In the genomic region with DNA sequence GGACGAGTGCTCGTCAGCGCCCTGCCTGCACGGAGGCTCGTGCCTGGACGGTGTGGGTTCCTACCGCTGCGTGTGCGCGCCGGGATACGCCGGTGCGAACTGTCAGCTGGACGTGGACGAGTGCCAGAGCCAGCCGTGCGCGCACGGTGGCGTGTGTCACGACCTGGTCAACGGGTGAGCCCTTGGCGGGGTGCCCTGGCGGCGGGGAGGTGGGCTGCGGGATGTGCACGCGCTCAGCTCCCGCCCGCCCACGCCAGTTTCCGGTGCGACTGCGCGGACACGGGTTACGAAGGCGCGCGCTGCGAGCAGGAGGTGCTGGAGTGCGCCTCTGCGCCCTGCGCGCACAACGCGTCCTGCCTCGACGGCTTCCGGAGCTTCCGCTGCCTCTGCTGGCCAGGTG, we compare ENCODE assay signal across 9 mouse cellular contexts. TPM values are rescaled to one million over a fixed set of nuclear protein-coding genes. Genes with fewer than 3 reads are reported as not detected.
DNase-seq lines count a peak whose midpoint lies in the region; ATAC-seq and TF ChIP-seq lines count a peak whose summit lies in the region.
"Had no signal": no experiment of that assay in that cellular context is flagged by ENCODE, and none has a peak within 500 bp of the region (broad histone marks: within the 10 kb centered on the region; RNA-seq: fewer than 3 reads in every experiment).

No protein-coding gene starts in this region.

- intact Hi-C loops in heart, postnatal 36 days (cut with DNase I): no loop called here

- DNase-seq in heart, postnatal 36 days: no peak
- peak; percentile 36 for DNase-seq in brain, embryonic 14.5 days (ENCODE audit: low read depth)
- no peak for DNase-seq in c-Kit-positive CD71-positive TER-119-positive erythroid progenitor cells, embryonic 14.5 days (ENCODE audit: low spot score)
- DNase-seq in layer of hippocampus, postnatal 25 days (ENCODE audit: extremely low spot score in 1 of 2, low spot score in 1 of 2): no peak
- no peak for DNase-seq in cerebellum, postnatal 4 days (ENCODE audit: low spot score in 2 of 2)

- H3K36me3 ChIP-seq in heart, embryonic 14.5 days (ENCODE audit: control insufficient read depth, insufficient read depth, low read length): no peaks in the 10 kb centered on the region
- no peaks in the 10 kb centered on the region for H3K36me3 ChIP-seq in hindbrain, embryonic 13.5 days
- peaks cover 22% of the 10 kb centered on the region for H3K36me3 ChIP-seq in midbrain, embryonic 13.5 days

- ATAC-seq in heart, embryonic 14.5 days (ENCODE audit: insufficient number of reproducible peaks, insufficient read depth, low FRiP score, low read depth): no peak
- ATAC-seq in hindbrain, embryonic 13.5 days (ENCODE audit: low FRiP score): no peak
- no peak for ATAC-seq in midbrain, embryonic 13.5 days
- ATAC-seq: Patski had no signal

- H3K4me3 ChIP-seq in heart, embryonic 14.5 days (ENCODE audit: control insufficient read depth in 1 of 2, insufficient read depth in 1 of 2, low read depth in 1 of 2, low read length in 2 of 2): peak overlapping the region; percentile 41 to 43
- H3K4me3 ChIP-seq in hindbrain, embryonic 13.5 days: peak overlapping the region; percentile 28
- H3K4me3 ChIP-seq in midbrain, embryonic 13.5 days (replicated peaks): peak overlapping the region; percentile 15; the same call in 1 of the 2 replicates

- H3K9ac ChIP-seq in heart, embryonic 14.5 days (ENCODE audit: low read length): peak overlapping the region; percentile 61; the same call in 1 of the 2 replicates
- H3K9ac ChIP-seq in hindbrain, embryonic 13.5 days: 0 out of 2 replicates have a peak overlapping the region, but pooled peaks have one; percentile 20
- no peak overlapping the region for H3K9ac ChIP-seq in midbrain, embryonic 13.5 days (replicated peaks)

- H3K4me1 ChIP-seq in heart, embryonic 14.5 days (ENCODE audit: control insufficient read depth in 2 of 2, insufficient read depth in 2 of 2, low read length in 2 of 2): peaks cover 27 to 28% of the 10 kb centered on the region in 2 experiments
- H3K4me1 ChIP-seq in hindbrain, embryonic 13.5 days (replicated peaks): peaks cover 23% of the 10 kb centered on the region
- peaks cover 22% of the 10 kb centered on the region for H3K4me1 ChIP-seq in midbrain, embryonic 13.5 days (replicated peaks)

- H3K9me3 ChIP-seq in heart, embryonic 14.5 days (ENCODE audit: control insufficient read depth, low read length): no peaks in the 10 kb centered on the region
- no peaks in the 10 kb centered on the region for H3K9me3 ChIP-seq in hindbrain, embryonic 13.5 days
- H3K9me3 ChIP-seq in midbrain, embryonic 13.5 days: no peaks in the 10 kb centered on the region

- peak overlapping the region; percentile 80 for H3K4me2 ChIP-seq in heart, embryonic 14.5 days (ENCODE audit: low read length)
- peak overlapping the region; percentile 47 for H3K4me2 ChIP-seq in hindbrain, embryonic 13.5 days
- peak overlapping the region; percentile 29 for H3K4me2 ChIP-seq in midbrain, embryonic 13.5 days (replicated peaks)

- no peak for TF ChIP-seq POLR2A in brain, embryonic 14.5 days (IDR thresholded peaks at IDR 0.05; ENCODE audit: borderline replicate concordance, extremely low read depth, insufficient read depth, insufficient read length, poor library complexity, severe bottlenecking)

- no peak overlapping the region for H3K27ac ChIP-seq in heart, embryonic 14.5 days (replicated peaks in 1 of 2; ENCODE audit: control insufficient read depth in 1 of 2, insufficient read depth in 1 of 2, low read depth in 2 of 2, low read length in 2 of 2)
- H3K27ac ChIP-seq in hindbrain, embryonic 13.5 days: no peak overlapping the region
- no peak overlapping the region for H3K27ac ChIP-seq in midbrain, embryonic 13.5 days

- peaks cover 9% of the 10 kb centered on the region; the same call in 1 of the 2 replicates for H3K27me3 ChIP-seq in heart, embryonic 14.5 days (ENCODE audit: control insufficient read depth, insufficient read depth, low read length)
- H3K27me3 ChIP-seq in hindbrain, embryonic 13.5 days: 0 out of 2 replicates have a peak, but pooled peaks cover 8% of the 10 kb centered on the region
- 0 out of 2 replicates have a peak, but pooled peaks cover 6% of the 10 kb centered on the region for H3K27me3 ChIP-seq in midbrain, embryonic 13.5 days
- H3K27me3 ChIP-seq: Patski had no signal

- WGBS in heart, embryonic 14.5 days: 18% methylated on average over 52 of the region's 52 CpGs
- WGBS in hindbrain, embryonic 13.5 days: 38% methylated on average over 52 of the region's 52 CpGs
- WGBS in midbrain, embryonic 13.5 days: 54% methylated on average over 52 of the region's 52 CpGs

- TF ChIP-seq CTCF in brain, embryonic 14.5 days (IDR thresholded peaks at IDR 0.05; ENCODE audit: borderline replicate concordance, extremely low read depth, insufficient read depth, insufficient read length): no peak

RNA-seq across cellular contexts. Expression of gene Crb2, which starts 10.4 kb away (rescaled TPM):
- 2.2 and 2.4 TPM in 2 replicates for polyA plus RNA-seq in heart, embryonic 14.5 days (2014; fragmentation: Nextera tagmentation; extraction: Ambion mirVana)
- 1 to 10 TPM in 1 of 2 experiments, under 1 TPM in 1; 0.97 to 1.0 TPM for total RNA-seq in heart, postnatal 36 days (2021)
- 9.8 and 11.3 TPM in 2 replicates for polyA plus RNA-seq in brain, embryonic 14.5 days (2012; rRNA removed)
- 6.8 and 7.5 TPM in 2 replicates for polyA plus RNA-seq in hindbrain, embryonic 13.5 days (2015; fragmentation: Nextera tagmentation; extraction: Ambion mirVana)
- polyA plus RNA-seq in midbrain, embryonic 13.5 days (2015; fragmentation: Nextera tagmentation; extraction: Ambion mirVana): 8.5 and 10.3 TPM in 2 replicates
- total RNA-seq in layer of hippocampus, postnatal 25 days (2021): 1 to 10 TPM; 3.8 to 4.8 TPM

Comparison
In these comparisons a context has a peak if more than half of its experiments do, and no peak if none do; other contexts are left out.
1. H3K4me2 ChIP-seq: peak in every context shown above with its lines; median percentile 80 in heart, embryonic 14.5 days; 47 in hindbrain, embryonic 13.5 days; 29 in midbrain, embryonic 13.5 days.